Mouse (Mus musculus): Measurements from ENCODE around the gene Slc35b1.

The Slc35b1 gene

DNA sequence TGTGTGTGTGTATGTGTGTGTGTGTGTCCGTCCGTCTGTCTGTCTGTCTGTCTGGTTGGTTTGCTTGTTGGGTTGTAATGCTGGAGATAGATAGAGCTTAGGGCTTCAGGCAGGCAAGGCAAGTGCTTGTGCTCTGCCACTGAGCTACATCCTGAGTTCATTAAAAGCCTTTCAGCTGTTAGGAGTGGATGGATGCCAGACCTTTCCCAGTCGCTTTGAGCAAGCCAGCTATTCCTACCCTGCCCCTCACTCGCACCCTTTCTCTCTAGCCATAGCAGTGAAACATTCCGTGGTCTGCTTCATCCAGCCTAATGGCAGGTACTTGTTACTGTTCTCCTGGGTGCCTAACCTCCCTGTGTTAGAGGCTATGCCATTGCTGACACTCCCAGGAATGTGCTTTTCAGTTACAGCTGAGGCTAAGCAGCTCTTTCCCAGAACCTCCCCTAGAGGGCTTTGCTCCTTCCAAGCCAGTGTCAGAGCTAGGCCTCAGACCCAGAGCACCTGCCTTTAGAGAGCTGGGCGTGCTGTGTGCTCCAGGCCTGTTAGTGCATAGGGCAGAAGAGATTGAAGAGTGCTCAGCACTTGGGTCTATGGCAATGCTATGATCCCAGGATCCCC, 18.1 kb upstream of the Slc35b1 start:
- DNase-seq (ENCODE audit: low spot score) = no peak

DNA sequence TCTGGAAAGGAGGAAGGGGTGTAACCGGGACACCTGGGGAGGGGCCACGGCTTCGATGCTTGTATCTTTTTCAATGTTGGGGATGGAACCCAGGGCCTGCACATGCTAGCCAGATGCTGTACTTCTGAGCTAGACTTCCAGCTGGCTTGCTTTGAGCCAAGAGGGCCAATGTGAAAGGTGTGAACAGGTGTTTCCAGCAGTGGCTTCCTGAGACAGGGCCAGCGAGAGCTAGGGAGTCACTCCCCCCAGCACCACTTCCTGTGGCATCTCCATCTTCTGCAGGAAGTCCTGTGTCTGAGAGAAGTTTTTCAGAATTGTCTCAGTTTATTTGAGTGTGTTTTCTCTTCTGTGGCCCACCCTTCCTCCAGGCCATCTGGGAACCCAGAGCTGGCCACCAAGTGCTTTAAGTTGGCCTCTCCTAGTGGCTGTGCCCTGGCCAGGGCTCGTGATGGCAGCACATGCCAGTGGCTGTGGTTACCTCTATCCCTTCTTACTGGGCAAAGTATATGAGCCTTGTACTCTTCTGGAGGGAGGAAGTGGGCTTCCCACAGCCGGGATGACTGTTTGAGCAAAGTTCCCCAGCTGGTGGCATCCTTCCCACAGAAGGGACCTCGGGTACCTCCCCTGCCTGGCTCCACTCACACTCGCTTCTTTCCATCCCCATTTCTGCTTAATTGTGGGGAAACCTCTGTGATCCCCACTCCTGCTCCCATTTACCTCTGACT, 17.3 kb upstream of the Slc35b1 start:
- DNase-seq (ENCODE audit: low spot score) = no peak

DNA sequence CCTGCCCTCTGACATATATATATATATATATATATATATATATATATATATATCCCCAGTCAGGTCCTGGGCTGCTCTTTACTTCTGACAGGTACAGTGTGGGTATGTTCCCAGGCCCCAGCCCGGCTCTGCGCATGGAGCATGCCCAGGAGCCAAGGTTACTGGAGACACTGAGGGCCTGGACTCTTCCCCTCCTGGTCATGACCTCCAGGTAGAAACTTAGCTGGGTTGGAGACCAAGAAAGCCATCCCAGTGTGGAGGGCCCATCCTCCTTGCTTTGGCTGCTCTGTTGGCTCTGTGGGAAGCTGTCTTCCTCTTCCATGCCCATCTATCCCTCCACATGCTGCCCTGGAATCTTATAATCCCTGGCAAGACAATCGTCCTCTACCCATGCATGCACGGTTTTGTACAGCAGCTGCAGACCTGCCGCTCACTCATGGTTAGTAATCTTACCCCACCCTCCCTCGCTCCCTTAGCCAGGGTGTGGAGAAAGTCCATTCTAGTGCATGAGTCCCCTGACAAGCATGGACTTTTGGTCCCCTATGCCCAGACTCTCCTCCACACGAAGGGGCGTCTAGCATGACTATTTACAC, 16.2 kb upstream of the Slc35b1 start:
- DNase-seq (ENCODE audit: low spot score) = no peak

DNA sequence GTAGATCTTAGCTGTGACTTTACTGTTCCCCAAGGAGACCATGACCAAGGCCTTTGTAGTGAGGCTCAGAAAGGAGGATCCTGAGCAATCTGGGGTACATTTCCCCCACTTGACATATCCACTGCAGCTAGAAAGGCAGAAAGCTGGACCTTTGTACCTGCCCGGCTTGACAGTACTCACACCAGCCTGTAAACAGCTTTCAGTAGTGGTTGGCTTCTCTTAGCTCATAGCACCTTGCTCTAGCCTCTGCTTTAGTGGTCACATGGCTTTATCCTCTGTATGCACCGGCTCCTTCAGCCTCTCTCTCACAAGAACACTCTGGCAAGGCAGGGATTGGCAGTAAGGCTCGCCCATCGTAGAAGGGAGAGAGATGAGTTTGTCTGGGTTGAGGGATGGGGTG, 15.6 kb upstream of the Slc35b1 start:
- no peak for DNase-seq (ENCODE audit: low spot score)

DNA sequence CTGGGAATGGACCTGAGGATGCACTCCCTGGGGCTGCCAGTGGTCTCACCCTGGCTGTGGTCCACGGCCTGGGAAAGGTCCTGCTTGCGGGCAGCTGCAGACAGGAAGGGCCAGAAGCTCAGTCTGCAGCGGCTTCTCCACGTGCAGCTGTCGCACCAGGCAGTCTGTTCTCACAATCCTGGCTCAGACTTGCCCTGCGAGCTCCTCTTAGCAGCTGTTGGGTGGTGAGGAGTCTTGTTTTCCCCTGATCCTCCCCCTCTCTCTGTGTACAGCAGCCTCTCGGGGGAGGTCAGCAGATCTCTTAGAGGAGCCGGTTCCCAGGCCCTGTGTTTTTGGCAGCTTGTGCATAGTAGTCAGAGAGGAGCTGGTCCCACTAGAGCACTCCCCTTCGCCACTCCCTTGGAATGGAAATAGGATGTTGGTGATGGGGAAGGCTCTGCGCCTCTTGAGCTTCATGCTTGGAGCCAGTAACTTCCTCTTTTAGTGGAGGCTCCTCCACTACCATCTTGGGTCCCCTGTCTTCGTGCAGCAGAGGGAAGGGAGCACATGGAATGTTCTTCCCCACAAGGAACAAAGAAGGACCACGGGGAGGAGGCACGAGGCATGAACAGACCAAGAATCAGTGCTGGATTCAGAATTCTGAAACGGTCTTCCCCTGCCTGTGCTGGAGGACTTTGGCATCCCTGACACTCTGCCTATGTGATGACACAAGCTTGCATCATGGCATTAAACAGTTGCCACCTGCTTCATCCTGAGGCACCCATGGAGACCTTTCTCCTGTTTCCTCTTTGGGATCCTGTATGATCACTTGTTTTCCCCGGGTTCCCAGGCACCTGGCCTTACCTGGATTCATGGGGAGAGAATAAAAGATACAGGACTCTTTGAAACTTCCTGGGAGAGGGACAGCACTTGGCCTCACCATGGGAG, 14.3 kb upstream of the Slc35b1 start:
- DNase-seq (ENCODE audit: low spot score) = no peak

DNA sequence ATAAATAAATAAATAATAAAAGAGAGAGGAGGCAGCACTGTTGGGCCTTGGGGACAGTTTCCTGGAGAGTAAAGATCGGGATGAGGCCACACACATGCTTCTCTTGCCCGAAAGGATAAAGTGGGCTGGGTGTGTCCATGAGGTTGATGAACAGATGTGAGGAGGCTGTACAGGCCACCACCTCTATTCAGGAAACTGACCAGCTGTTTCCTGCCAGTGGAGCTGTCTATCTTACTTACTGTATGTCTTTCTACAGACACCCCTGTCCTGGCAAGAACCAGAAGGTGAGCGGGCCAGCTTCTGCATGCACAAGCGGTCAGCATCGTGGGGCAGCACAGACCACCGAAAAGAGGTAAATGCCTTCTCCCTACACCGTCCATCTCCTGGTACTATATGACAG, 13.3 kb upstream of the Slc35b1 start:
- no peak for DNase-seq (ENCODE audit: low spot score)

DNA sequence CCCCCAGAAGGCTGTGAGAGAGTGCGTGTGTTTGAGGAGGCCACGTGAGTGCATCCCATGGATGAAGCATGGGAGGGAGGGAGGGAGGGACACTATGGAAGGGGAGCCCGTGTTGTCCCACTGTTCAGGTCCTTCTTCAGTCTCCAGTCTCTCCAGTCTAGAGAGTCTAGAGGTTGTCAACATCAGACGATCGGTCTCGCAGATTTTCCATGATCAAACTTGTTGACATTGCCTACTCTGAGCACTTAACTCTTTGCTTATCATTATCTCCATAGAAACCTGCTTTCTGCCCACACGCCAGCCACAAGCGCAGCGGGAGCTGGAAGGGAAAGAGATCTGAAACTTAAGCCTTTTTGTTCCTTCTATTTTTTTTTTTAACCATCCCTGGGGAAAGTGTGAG, 5.6 kb upstream of the Slc35b1 start:
- no peak for DNase-seq (ENCODE audit: low spot score)

DNA sequence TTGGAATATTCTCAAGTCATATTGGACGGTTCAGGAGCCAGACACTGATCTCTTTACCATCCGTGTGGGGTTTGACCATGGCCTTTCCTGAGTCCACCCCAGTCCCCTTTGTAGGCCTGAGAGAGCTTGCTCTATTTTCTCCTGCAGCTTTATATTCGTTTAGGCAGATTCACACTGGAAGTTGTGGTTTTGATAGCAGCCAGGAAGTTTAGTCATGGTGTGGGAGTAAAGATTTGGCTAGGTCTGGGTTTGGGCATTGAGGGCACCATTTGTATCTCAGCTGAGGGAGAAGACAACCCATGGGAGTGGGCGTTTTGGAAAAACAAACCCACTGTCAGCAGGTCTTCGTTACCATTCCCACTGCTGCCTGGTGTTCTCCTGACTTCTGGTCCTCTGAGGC, 4.9 kb upstream of the Slc35b1 start:
- no peak for DNase-seq (ENCODE audit: low spot score)

DNA sequence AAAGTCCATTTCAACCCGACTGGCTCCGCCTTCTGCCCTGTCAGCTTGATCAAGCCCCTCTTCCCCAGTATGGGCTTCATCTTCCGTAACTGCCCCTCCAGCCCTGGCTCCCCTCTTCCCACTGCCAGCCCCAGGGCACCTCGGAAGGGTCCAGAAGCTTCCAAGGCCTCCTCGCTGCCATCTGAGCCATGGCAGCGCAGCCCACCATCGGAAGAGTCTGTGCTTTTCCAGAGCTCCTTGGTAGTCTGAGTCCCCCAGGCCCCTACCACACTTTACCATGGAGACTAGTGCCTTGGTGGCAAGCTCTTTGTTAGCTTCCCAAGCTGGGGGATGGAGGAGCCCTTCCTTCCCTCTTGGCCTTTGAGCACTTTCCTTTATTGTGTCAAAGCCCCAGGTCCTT, 3.8 kb upstream of the Slc35b1 start:
- DNase-seq (ENCODE audit: low spot score) = no peak

DNA sequence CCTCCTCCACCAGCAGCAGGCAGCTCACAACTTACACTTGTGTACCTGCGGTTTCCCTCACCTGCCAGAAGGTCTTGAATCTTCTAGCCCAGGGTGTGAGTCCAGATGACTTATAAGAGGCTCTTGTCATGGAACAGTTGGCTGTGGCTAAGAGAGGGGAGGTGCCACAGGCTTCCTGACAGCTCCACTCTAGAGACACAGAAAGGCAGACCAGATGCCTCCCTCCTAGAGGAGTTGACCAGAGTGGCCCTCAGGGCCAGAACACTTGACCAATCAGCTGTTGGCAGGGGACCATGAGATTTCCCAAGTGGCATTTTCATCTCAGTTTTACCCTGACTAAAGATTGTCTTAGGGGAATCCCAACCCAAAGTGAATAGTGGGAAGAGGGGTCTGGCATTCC, 3.3 kb upstream of the Slc35b1 start:
- no peak for DNase-seq (ENCODE audit: low spot score)

DNA sequence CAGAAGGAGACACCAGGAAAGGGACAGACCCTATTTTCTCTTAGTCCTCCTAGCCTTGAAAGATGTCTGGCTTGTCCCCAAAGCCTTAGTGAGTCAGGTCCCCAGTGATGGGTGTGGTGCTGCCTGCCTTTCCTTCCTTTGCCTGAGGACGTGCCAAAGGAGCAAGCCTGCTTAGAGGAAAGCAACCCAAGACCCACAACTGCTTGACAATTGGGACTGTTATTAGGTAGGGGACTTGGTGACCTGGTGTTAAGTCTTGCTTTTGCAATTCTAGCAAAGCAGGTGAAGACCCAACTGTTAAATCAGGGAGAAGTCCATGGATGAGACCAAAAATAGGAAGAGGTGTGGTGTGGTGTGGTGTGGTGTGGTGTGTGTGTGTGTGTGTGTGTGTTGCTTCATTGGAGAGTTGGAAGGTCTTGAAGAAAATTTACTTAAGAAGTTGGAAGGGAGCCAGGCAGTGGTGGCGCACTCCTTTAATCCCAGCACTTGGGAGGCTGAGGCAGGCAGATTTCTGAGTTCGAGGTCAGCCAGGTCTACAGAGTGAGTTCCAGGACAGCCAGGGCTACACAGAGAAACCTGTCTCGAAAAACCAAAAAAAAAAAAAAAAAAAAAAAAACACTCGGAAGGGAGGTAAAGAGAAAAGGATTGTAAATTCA, 1.0 kb upstream of the Slc35b1 start:
- no peak for DNase-seq (ENCODE audit: low spot score)

DNA sequence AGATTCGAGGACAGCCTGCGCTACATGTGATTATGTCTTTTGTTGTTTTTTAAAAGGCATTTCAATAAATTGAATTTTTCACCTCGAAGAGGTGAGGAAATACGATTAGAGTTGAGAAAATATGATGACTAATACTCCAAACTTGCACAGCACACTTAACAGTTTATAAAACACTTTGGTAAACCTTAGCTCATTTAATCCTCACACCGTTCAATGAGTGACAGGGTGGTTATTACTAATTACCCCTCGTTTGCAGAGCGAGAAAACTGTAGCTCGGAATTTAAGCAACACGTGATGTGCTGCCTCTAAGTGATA, 531 bp upstream of the Slc35b1 start:
- DNase-seq (ENCODE audit: low spot score) = no peak

DNA sequence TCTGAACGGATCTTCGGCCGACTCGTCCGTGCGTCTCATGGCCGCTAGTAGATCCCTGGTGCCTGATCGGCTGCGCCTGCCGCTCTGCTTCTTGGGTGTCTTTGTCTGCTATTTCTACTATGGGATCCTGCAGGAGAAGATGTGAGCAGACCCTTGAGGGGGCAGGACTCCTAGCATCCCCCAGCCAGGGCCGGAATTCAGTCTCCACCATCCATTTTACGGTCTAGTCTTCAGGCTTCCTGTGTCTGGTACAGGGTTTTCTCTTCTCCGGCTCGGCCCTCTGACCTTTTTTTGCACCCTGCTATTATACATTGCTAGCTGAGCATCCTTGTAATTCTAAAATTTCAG, 455 bp downstream of the Slc35b1 start:
- no peak for DNase-seq (ENCODE audit: low spot score)

DNA sequence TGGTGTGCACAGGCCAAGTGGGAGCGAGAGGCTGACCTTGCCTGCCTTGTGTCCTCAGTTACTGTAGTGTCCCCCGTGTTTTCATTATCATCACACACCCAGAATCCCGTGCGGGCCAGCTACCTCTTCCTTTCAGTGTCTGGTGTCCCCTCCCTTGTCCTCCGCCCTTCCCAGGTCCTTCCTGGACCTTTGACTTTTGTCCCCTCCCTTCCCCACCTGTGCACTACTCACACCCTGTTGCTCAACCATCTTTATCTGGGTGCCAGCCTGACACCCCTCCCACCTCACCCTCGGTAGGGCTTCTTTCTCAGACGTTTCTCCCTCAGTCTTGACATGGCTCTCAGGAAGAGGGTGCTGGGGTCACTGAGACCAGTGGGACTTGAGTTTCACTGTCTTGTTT, 2.9 kb downstream of the Slc35b1 start:
- no peak for DNase-seq (ENCODE audit: low spot score)

DNA sequence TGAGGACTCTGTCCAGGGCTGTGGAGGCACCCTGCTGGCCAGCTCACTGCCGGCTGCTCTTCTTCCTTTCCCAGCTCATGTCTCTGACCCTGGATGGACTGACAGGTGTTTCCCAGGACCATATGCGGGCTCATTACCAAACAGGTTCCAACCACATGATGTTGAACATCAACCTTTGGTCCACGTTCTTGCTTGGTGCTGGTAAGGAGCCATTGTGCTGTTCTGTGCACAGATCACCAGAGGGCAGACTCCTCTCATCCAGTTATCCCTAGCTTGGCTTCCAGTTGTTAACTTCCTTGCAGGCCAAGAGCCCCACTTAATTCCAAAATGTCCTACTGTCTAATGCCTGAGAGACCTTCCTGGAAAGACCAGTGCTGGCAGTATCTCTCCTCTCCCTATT, 4.5 kb downstream of the Slc35b1 start:
- no peak for DNase-seq (ENCODE audit: low spot score)

DNA sequence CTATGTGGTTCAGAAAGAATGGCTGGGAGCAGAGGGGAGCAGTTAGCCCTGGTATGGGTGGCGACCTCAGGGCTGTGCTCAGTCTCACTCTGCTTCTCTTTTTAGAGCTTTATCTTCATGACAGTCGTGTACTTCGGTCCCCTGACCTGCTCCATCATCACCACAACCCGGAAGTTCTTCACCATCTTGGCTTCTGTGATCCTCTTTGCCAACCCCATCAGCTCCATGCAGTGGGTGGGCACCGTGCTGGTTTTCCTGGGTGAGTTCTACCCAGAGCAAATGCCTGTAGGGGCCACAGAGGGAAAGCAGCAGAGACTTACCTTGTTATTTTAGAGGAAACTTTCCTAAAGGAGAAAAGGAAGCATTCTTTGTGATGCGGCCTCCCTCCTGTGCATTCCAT, 5.9 kb downstream of the Slc35b1 start:
- no peak for DNase-seq (ENCODE audit: low spot score)

DNA sequence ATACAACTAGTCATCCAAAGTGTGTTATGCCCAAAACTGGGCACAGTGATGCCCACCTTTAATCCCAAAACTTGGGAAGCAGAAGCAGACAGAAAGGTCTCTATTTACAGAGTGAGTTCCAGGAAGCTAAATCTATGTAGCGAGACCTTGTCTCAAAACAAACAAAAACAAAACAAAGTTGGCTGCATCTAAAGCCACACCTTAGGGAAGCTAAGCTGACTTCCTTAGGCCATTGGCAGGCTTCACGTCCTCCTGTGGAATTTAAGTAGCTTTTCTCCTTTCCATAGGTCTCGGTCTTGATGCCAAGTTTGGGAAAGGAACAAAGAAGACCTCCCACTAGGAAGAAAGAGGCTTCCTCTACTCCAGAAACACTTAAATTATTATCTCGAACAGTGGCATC, 6.7 kb downstream of the Slc35b1 start:
- no peak for DNase-seq (ENCODE audit: low spot score)

DNA sequence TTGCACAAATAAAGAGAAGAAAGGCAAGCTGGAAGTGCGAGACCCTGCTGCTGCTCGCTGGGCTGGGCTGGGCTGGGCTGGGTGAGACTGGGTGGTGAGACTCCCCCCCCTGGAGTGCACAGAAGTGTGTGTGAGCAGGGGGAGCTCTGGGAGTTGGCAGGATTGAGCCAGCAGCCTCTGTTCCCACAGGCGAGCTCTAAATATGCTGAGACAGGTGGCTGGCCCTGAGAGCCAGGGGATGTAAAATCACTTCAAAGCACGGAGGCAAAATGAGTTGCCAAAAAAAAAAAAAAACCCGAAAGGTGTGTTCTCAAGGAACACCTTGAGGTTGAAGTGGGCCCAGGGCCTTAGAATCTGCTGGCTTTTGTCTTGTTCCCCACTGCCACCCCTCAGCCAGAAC, 7.3 kb downstream of the Slc35b1 start:
- DNase-seq (ENCODE audit: low spot score) = no peak

DNA sequence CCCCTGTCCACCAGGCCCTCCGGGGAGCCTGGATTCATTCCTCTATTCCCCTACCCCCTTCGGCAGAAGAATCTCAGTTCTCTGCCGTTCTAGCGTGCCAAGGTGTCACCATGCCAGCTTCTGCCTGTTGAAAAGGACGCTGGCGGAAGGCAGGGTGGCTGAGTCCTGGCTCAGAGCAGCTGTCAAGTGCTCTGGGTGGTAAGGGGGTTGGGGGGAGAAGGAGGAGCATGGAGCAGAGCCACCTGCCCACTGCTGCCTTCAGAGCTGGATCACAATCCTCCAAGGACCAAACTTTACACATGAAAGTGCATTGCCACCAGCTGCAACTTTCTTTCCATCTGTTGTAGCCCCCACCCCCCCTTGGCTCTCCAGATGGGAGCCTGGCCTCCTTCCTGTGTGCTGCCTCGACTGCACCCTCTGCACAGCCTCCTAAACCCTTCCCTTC, 7.8 kb downstream of the Slc35b1 start:
- no peak for DNase-seq (ENCODE audit: low spot score)

DNA sequence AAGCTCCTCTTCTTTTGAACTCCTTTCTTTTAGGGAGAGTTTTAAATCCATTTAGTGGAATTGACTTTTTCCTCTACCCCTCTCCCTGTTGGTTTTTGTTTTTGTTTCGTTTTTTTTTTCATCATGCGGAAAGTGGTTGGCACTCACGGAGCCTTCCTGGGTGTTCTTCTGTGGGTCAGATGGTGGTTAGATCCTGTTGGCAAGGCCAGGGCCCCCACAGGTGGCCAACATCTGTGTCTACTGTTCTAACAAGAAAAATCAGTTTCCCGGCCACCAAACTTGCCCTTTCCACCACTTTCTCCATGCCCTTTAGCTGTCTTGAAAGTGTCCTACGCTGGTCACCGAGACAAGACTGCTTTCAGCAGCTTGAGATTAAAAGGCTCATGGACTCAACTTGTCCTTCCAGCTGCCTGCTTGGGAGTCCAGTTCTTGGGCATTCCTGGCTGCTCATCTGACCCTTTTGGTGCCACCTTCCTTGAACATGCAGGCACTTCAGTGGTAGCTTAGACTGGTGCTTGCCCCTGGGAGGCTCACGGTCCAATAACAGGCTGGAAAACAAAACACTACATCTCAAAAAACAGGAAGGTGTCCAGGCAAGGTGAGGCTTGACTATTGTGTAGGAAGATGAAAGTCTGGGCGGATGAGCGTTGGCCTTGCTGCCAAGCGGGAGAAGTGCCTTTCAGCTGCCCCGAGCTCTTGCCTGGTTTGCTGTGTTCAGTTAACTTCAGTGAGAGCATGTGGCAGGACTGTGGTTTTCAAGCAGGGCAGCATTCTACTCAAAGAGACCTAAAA, 8.4 kb downstream of the Slc35b1 start:
- no peak for DNase-seq (ENCODE audit: low spot score)

DNA sequence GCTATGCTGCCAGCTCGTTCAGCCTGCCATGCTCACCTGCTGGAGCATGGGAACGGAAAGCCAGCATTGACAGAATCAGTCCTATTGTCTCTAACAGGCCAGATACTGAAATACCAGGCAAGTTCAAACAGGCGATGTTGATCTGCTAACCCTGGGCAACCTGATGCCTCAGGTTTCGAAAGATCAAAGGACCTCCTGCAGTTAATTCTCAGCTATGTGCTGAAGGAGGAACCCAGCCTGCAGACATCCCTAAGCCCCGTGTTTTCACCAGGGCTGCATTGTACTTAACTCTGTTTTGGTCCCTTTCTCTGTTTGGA, 9.0 kb downstream of the Slc35b1 start:
- no peak for DNase-seq (ENCODE audit: low spot score)

DNA sequence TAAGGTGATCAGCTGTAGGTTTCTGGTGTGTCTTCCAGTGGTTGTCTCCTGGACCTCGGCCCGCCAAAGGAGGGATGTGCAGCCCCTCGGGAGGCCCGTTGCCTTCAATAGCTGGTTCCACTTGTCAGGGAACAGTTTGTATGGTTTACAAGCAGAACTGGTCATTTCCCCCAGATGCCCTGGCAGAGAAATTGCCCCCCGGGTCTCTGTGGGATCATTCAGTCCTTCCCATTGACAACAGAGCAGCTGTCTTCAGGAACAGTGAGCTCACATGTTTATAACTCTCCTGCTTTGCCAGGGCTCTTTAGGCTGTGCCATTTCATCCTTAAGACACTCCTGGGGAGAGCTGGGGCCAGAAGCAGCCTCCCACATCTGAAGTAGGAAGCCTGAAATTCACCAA, 9.6 kb downstream of the Slc35b1 start:
- DNase-seq (ENCODE audit: low spot score) = no peak

Measured in c-Kit-positive CD71-positive TER-119-positive erythroid progenitor cells, embryonic 14.5 days (primary cell).